Mouse (Mus musculus): ENCODE data around the gene Zmiz1. TPM values are rescaled to one million over a fixed set of nuclear protein-coding genes. Genes with fewer than 3 reads are reported as not detected.

The Zmiz1 gene
- total and polyA plus RNA-seq, 2 experiments from 2014 or later: 50.6 to 135 TPM

DNA sequence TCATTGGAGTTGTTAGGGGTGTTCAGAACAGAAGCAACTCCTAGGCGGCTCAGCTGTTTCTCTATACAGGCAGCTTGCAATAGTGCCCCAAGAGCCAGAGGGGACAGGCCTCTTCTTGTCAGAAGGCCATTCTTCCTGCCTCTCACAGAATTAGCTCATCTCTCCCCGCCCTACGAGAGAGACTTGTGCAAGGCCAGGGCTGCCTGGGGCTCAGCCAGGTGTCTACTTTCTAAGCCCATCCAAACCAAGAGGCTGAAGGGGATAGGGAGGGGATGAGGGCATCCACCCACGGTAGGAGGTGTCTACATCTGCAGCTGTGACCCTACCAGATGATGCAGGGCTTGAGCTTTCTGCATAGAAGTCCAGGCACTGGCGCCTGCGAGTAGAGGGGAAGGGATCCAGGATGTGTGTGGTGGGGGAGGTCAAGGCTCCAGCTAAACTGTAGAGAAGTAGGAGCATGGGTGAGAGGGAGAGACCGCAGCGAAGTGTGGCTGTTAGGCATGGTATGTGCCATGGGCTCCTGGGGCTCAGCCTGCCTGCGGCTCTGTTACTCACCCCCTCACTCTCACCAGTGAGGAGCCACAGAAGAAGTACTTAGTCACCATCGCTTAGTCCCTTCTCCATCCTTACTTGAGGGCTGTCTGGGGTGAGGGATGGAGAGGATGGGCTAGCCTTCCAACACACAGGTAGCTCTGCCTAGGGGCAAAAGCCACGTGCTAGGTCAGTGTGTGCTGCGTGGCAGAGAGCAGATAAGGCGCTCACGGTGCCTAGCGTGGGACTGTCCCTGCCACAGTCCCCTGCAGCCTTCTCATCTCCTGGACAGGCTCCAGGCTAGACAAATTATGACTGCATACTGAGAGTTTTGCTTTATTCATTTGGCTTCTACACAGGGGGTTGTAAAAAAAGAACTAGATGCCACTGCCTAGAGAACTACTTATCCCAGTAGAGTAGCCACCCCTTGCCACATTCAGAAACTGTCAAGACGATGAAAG lies 130.3 kb downstream of the Zmiz1 start:
- Histone ChIP-seq H3K27me3 (ENCODE audit: insufficient read depth, low read length) (no peaks in the 10 kb centered on the region), H3K9me3 (ENCODE audit: low read length) (no peaks in the 10 kb centered on the region), H3K4me3 (ENCODE audit: low read length) (no peak overlapping the region), H3K4me1 (ENCODE audit: insufficient read depth, low read length) (peaks cover 54% of the 10 kb centered on the region), H3K36me3 (ENCODE audit: insufficient read depth, low read length) (no peaks in the 10 kb centered on the region; the same call in 1 of the 2 replicates), H3K27ac (peak overlapping the region; percentile 95), H3K9ac (replicated peaks; ENCODE audit: low read length) (0 out of 2 replicates have a peak overlapping the region, but pooled peaks have one; percentile 6), H3K4me2 (ENCODE audit: low read depth, low read length) (no peak overlapping the region)
- TF ChIP-seq CTCF (IDR thresholded peaks at IDR 0.05; ENCODE audit: low read depth): no peak
- ATAC-seq: peak; percentile 9; the same call in 1 of the 2 replicates
- peak; percentile 60 for DNase-seq (ENCODE audit: low spot score)
- WGBS: 41% methylated on average over 16 of the region's 16 CpGs

DNA sequence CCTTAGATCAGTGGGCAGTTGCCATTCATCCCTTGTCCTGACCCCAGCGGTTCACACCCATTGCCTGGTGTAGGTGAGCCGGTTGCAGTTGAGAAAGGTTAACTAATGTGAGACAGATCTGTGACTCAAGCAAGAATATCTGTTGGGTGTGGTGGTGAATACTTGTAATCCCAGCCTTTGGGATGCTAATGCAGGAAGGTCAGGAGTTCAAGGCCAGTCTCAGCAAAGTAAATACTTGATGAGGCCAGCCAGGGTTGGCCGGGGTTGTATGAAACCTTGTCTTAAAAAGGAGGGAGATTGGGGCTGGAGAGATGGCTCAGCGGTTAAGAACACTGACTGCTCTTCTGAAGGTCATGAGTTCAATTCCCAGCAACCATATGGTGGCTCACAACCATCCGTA lies 132.0 kb downstream of the Zmiz1 start:
- H3K9me3 ChIP-seq (ENCODE audit: low read length): no peaks in the 10 kb centered on the region
- no peaks in the 10 kb centered on the region for H3K27me3 ChIP-seq (ENCODE audit: insufficient read depth, low read length)
- no peak for ATAC-seq
- no peak overlapping the region for H3K4me3 ChIP-seq (ENCODE audit: low read length)
- peaks cover 39% of the 10 kb centered on the region for H3K4me1 ChIP-seq (ENCODE audit: insufficient read depth, low read length)
- H3K9ac ChIP-seq (replicated peaks; ENCODE audit: low read length): no peak overlapping the region
- H3K36me3 ChIP-seq (ENCODE audit: insufficient read depth, low read length): no peaks in the 10 kb centered on the region
- 61% methylated on average over 4 of the region's 5 CpGs for WGBS
- DNase-seq (ENCODE audit: low spot score): no peak
- H3K4me2 ChIP-seq (ENCODE audit: low read depth, low read length): no peak overlapping the region
- no peak for TF ChIP-seq CTCF (IDR thresholded peaks at IDR 0.05; ENCODE audit: low read depth)
- H3K27ac ChIP-seq: no peak overlapping the region

DNA sequence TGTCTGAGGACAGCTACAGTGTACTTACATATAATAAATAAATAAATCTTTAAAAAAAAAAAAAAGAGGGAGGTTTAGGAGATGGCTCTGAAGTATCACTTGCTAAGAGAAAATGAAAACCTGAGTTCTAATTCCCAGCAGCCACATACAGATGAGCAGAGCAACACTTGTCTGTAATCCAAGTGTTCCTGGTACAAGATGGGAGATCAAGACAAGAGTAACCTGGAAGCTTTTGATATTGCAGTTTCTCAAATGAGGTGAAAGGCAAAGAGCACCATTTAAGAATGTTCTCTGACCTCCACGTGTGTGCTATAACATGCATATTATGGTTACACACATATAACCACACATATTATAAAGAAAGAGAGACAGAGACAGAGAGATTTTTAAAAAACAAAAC lies 132.4 kb downstream of the Zmiz1 start:
- DNase-seq (ENCODE audit: low spot score) (no peak), ATAC-seq (no peak)
- Histone ChIP-seq H3K4me1 (ENCODE audit: insufficient read depth, low read length) (peaks cover 35% of the 10 kb centered on the region), H3K27ac (no peak overlapping the region), H3K27me3 (ENCODE audit: insufficient read depth, low read length) (no peaks in the 10 kb centered on the region), H3K4me3 (ENCODE audit: low read length) (no peak overlapping the region), H3K4me2 (ENCODE audit: low read depth, low read length) (no peak overlapping the region), H3K9ac (replicated peaks; ENCODE audit: low read length) (no peak overlapping the region), H3K36me3 (ENCODE audit: insufficient read depth, low read length) (no peaks in the 10 kb centered on the region), H3K9me3 (ENCODE audit: low read length) (no peaks in the 10 kb centered on the region)
- WGBS: 96% methylated on average over 1 of the region's 1 CpGs
- no peak for TF ChIP-seq CTCF (IDR thresholded peaks at IDR 0.05; ENCODE audit: low read depth)

DNA sequence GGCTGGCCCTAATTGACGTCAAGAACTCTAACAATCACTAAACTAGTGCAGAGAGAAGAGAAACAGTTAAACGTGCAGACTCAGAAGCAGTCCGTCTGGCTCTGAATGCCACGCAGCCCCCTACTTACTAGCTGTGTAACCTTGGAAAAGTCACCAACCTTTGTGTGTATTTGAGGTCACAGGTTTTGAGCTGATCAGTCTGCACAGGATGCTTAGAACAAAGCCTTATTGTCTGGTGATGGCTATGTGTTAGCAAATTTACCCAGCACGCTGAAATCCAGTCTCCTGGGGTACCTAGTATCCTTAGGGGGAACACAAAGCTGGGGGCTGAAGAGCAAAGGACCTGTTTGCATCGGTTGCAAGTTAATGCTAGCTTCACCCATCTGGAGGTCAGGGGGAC lies 133.5 kb downstream of the Zmiz1 start:
- WGBS: 40% methylated on average over 6 of the region's 6 CpGs
- peaks cover 24% of the 10 kb centered on the region for H3K4me1 ChIP-seq (ENCODE audit: insufficient read depth, low read length)
- H3K9ac ChIP-seq (replicated peaks; ENCODE audit: low read length): no peak overlapping the region; the same call in 1 of the 2 replicates
- DNase-seq (ENCODE audit: low spot score): no peak
- no peak for ATAC-seq
- no peak for TF ChIP-seq CTCF (IDR thresholded peaks at IDR 0.05; ENCODE audit: low read depth)
- no peak overlapping the region for H3K4me2 ChIP-seq (ENCODE audit: low read depth, low read length)
- H3K4me3 ChIP-seq (ENCODE audit: low read length): no peak overlapping the region
- no peak overlapping the region for H3K27ac ChIP-seq
- no peaks in the 10 kb centered on the region for H3K36me3 ChIP-seq (ENCODE audit: insufficient read depth, low read length)
- no peaks in the 10 kb centered on the region for H3K27me3 ChIP-seq (ENCODE audit: insufficient read depth, low read length)
- no peaks in the 10 kb centered on the region for H3K9me3 ChIP-seq (ENCODE audit: low read length)

DNA sequence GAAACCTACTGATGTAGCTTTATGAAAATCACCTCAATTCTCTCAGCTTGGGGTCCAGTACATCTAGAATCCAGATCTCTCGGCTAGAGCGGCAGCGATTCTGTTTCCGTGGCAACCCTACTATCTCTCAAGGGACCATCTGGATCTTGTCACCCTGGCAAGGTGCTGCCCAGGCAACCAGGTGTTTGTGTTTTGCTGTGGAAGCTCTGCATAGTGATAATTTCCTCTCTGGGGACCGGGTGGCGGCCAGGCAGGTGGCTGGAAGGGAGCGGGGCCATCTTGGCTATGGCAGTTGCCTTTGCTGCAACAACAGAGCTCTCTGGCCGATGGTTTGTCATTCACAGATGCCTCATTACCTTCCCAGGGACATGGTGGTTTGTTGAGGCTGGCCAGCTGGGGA lies 134.9 kb downstream of the Zmiz1 start:
- Histone ChIP-seq H3K9me3 (ENCODE audit: low read length) (no peaks in the 10 kb centered on the region), H3K4me2 (ENCODE audit: low read depth, low read length) (no peak overlapping the region), H3K27ac (peak overlapping the region; percentile 22; the same call in 1 of the 2 replicates), H3K36me3 (ENCODE audit: insufficient read depth, low read length) (no peaks in the 10 kb centered on the region), H3K27me3 (ENCODE audit: insufficient read depth, low read length) (no peaks in the 10 kb centered on the region), H3K4me3 (ENCODE audit: low read length) (no peak overlapping the region), H3K4me1 (ENCODE audit: insufficient read depth, low read length) (peaks cover 22% of the 10 kb centered on the region), H3K9ac (replicated peaks; ENCODE audit: low read length) (no peak overlapping the region)
- DNase-seq (ENCODE audit: low spot score) (no peak), ATAC-seq (no peak)
- WGBS: 58% methylated on average over 8 of the region's 8 CpGs
- TF ChIP-seq CTCF (IDR thresholded peaks at IDR 0.05; ENCODE audit: low read depth): no peak

DNA sequence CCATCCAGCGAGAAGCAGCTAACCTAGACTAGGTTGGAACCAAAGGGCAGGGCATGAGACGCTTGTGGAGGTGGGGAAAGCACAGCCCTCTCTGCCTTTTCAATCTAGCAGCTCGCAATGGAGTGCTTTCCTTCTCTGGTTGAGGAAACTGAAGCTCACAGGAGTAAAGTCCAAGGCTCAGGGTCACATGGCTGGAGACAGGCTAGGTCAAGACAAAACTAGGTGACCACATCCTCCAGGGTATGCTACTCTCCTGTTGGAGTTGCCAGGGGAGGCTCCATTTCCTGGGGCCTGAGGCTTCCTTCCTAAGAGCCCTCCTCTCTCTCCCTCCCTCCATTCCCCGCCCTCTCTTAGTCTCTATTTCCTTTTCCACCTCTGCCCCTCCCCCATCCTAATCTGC lies 135.6 kb downstream of the Zmiz1 start:
- ATAC-seq (no peak), DNase-seq (ENCODE audit: low spot score) (no peak)
- H3K27ac ChIP-seq: peak overlapping the region; percentile 22; the same call in 1 of the 2 replicates
- H3K4me3 ChIP-seq (ENCODE audit: low read length): no peak overlapping the region
- peaks cover 16% of the 10 kb centered on the region for H3K4me1 ChIP-seq (ENCODE audit: insufficient read depth, low read length)
- no peaks in the 10 kb centered on the region for H3K27me3 ChIP-seq (ENCODE audit: insufficient read depth, low read length)
- no peaks in the 10 kb centered on the region for H3K36me3 ChIP-seq (ENCODE audit: insufficient read depth, low read length)
- no peak overlapping the region for H3K4me2 ChIP-seq (ENCODE audit: low read depth, low read length)
- 66% methylated on average over 4 of the region's 4 CpGs for WGBS
- no peak overlapping the region for H3K9ac ChIP-seq (replicated peaks; ENCODE audit: low read length)
- H3K9me3 ChIP-seq (ENCODE audit: low read length): no peaks in the 10 kb centered on the region
- no peak for TF ChIP-seq CTCF (IDR thresholded peaks at IDR 0.05; ENCODE audit: low read depth)

DNA sequence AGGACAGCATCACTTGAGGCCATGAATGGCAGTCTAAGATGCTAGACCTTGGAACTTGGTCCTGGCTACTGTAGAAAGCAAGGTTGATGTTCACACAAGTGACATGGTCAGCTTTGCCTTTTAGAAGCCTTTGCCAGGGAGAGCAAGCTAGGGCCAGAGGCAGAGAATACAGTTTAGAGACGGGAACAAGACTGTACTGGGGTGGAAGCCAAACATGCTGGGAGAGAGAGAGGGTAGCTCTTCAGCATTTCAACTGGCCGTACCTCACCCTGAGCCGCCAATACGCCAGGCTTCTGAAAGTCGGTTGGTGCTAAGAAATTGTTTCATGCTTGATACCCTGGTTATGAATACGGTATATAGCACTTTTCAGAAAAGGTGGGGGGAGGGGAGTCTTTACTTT lies 140.0 kb downstream of the Zmiz1 start:
- peaks cover 25% of the 10 kb centered on the region for H3K4me1 ChIP-seq (ENCODE audit: insufficient read depth, low read length)
- H3K4me2 ChIP-seq (ENCODE audit: low read depth, low read length): no peak overlapping the region
- H3K36me3 ChIP-seq (ENCODE audit: insufficient read depth, low read length): no peaks in the 10 kb centered on the region
- H3K27me3 ChIP-seq (ENCODE audit: insufficient read depth, low read length): no peaks in the 10 kb centered on the region
- H3K9ac ChIP-seq (replicated peaks; ENCODE audit: low read length): no peak overlapping the region
- 39% methylated on average over 6 of the region's 6 CpGs for WGBS
- H3K9me3 ChIP-seq (ENCODE audit: low read length): no peaks in the 10 kb centered on the region
- peak overlapping the region; percentile 41; the same call in 1 of the 2 replicates for H3K27ac ChIP-seq
- ATAC-seq (peak; percentile 28; the same call in 1 of the 2 replicates), DNase-seq (ENCODE audit: low spot score) (peak; percentile 60)
- no peak overlapping the region for H3K4me3 ChIP-seq (ENCODE audit: low read length)
- no peak for TF ChIP-seq CTCF (IDR thresholded peaks at IDR 0.05; ENCODE audit: low read depth)
